Mouse (Mus musculus): ENCODE results near the gene Gm14435. TPM values are rescaled to one million over a fixed set of nuclear protein-coding genes. Genes with fewer than 3 reads are reported as not detected.
"Not testable (repeated sequence)": the region's sequence is repeated elsewhere in the genome, so short reads cannot be mapped to it uniquely, and the experiment has no call there.

Gene Gm14435
- total RNA-seq (2021) = 10 to 100 TPM in 1 of 2 experiments, 1 to 10 TPM in 1; 8.3 to 10.6 TPM
- long read RNA-seq, experiment 1 = 0 reads
- long read RNA-seq, experiment 2, partial matches to known transcripts = 0 of 3 reads
- long read RNA-seq, experiment 2, other reads (novel, unspliced or antisense) = 2 of 3 reads

GRCm38 (mm10) chr2:176423294-176423693, at the start of gene Gm14435:
Gm14435 (plus strand) TSS chr2:176423594.
- H3K27ac ChIP-seq; H3K4me3 ChIP-seq; DNase-seq; intact Hi-C loops (cut with DNase I): not testable (repeated sequence)

Other genes with a start within 250 kb of the Gm14435 start
- 1 to 10 TPM; 1.6 to 4.2 TPM for gene 2210418O10Rik, start 197.0 kb upstream of the Gm14435 start, total RNA-seq (2021)
- not detected for gene Gm11009, start 104.1 kb upstream of the Gm14435 start, total RNA-seq (2021)
- not detected for gene Gm14434, start 63.2 kb downstream of the Gm14435 start, total RNA-seq (2021)
- not detected for gene Zfp967, start 97.5 kb downstream of the Gm14435 start, total RNA-seq (2021)
- gene Gm14308, start 212.8 kb downstream of the Gm14435 start, total RNA-seq (2021) = 1 to 10 TPM in 1 of 2 experiments, not detected in 1; 1.0 TPM
- 10 to 100 TPM; 15.0 to 16.7 TPM for gene Zfp973, start 246.9 kb downstream of the Gm14435 start, total RNA-seq (2021)

All from gastrocnemius, adult 2 months (tissue).